Mouse (Mus musculus): ENCODE measurements around the gene Olfr1120. TPM values are rescaled to one million over a fixed set of nuclear protein-coding genes. Genes with fewer than 3 reads are reported as not detected.
"Not testable (repeated sequence)": the region's sequence is repeated elsewhere in the genome, so short reads cannot be mapped to it uniquely, and the experiment has no call there.

The Olfr1120 gene
- polyA plus RNA-seq (2015; fragmentation: Nextera tagmentation; extraction: Ambion mirVana) = not detected in 2 replicates

DNA sequence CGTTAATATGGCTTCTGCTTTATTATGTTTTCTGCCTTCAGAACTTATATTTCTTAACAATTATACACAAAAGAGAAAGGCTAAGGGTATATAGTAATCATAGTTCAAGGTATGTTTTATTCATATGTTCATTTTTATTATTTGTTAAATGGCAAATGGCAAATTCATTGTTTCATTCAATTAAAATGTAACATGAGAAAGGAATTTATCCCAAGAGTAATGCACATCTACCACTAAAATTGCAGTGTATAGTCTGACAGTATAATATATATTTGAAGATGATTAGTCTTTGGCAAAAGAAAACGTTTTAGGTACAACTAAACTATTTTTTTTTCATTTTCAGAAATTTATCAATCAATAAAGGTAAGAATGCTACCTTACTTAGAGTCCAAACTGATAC, at the start of gene Olfr1120:
Gene Olfr1120, plus strand, starts transcription at position 301 of the 400 bp plus-strand sequence.
- no peak within 1 kb of the TSS for H3K4me2 ChIP-seq (ENCODE audit: low read depth, low read length)
- no peaks in the 10 kb centered on the region for H3K9me3 ChIP-seq (replicated peaks; ENCODE audit: control insufficient read depth, low read length)
- no peak within 1 kb of the TSS for H3K27ac ChIP-seq (ENCODE audit: low read length)
- no peaks in the 10 kb centered on the region for H3K36me3 ChIP-seq (ENCODE audit: control insufficient read depth, insufficient read depth)
- ATAC-seq (ENCODE audit: low read depth) = no peak
- WGBS (ENCODE audit: insufficient replicate concordance) = 35% methylated on average over 2 of the region's 2 CpGs
- no peak within 1 kb of the TSS for H3K4me3 ChIP-seq (ENCODE audit: low read depth, low read length)
- no peaks in the 10 kb centered on the region for H3K4me1 ChIP-seq (ENCODE audit: control insufficient read depth, low read depth, low read length)
- no peaks in the 10 kb centered on the region for H3K27me3 ChIP-seq (ENCODE audit: control insufficient read depth, insufficient read depth, low read depth, low read length)
- H3K9ac ChIP-seq (ENCODE audit: low read depth, low read length) = no peak within 1 kb of the TSS

DNA sequence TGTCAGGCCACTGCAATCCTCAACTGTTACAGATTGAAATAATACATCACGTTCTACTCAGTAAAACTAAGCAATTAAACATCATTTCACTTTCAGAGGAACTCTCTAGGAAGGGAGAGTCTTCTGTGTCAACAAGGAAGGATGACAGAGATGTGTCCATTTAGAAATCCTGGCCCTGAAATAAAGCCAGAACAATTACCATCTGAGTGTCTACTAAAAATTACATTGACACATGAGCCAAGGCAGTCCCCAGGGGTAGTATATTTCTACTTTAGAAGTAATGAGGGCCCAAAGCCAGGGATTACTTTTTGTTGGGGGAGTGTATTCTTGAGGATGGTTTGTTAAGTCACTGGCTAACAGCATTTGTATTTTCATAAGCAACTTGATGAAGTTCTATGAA, 47.3 kb upstream of the Olfr1120 start, which contains the start of gene Olfr1118:
Gene Olfr1118, plus strand, starts transcription at position 301 of the 400 bp plus-strand sequence.
- Histone ChIP-seq H3K27ac (ENCODE audit: low read length) (no peak within 1 kb of the TSS), H3K9me3 (replicated peaks; ENCODE audit: control insufficient read depth, low read length) (no peaks in the 10 kb centered on the region), H3K27me3 (ENCODE audit: control insufficient read depth, insufficient read depth, low read depth, low read length) (no peaks in the 10 kb centered on the region), H3K4me3 (ENCODE audit: low read depth, low read length) (no peak within 1 kb of the TSS), H3K36me3 (ENCODE audit: control insufficient read depth, insufficient read depth) (no peaks in the 10 kb centered on the region), H3K9ac (ENCODE audit: low read depth, low read length) (no peak within 1 kb of the TSS), H3K4me1 (ENCODE audit: control insufficient read depth, low read depth, low read length) (no peaks in the 10 kb centered on the region), H3K4me2 (ENCODE audit: low read depth, low read length) (no peak within 1 kb of the TSS)
- 56% methylated on average over 1 of the region's 1 CpGs for WGBS (ENCODE audit: insufficient replicate concordance)
- no peak for ATAC-seq (ENCODE audit: low read depth)

DNA sequence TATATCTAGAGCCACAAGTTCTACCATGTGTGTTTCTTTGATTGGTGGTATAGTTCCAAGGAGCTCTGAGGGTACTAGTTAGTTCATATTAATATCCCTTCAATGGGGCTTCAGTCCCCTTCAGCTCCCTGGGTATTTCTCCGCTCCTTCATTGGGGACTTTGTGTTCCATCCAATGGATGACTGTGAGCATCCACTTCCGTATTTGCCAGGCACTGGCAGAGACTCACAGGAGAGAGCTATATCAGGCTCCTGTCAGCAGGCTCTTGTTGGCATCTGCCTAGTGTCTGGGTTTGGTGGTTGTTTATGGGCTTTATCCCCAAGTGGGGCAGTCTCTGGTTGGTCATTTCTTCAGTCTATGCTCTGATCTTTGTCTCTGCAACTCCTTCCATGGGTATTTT, 5.5 kb downstream of the Olfr1120 start:
- not testable (repeated sequence) for ATAC-seq (ENCODE audit: low read depth)

DNA sequence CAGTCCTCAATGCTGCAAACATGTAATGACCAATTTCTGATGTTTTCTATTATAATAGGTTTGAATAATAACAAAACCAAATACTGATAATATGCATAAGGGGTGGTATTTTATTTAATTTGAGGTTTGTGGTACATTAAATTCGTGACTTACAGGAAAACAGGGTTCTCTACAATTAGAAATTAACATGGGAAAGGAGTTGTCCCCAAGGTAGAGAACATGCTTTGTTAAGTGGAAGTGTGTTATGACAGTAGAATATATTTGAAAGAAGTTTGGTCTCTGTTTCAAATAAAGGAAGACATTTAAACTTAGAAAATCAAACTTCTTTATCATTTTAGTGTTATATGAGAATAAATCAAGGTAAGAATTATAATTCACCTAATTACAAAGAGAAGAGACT, 15.0 kb downstream of the Olfr1120 start, which contains the start of gene Olfr1121:
Gene Olfr1121, plus strand, starts transcription at position 301 of the 400 bp plus-strand sequence.
- Histone ChIP-seq H3K27ac (ENCODE audit: low read length) (no peak within 1 kb of the TSS), H3K27me3 (ENCODE audit: control insufficient read depth, insufficient read depth, low read depth, low read length) (no peaks in the 10 kb centered on the region)
- 20% methylated on average over 1 of the region's 1 CpGs for WGBS (ENCODE audit: insufficient replicate concordance)

More for the DNA sequence above, 5.5 kb downstream of the Olfr1120 start:
- not testable (repeated sequence) for H3K4me3 ChIP-seq (ENCODE audit: low read depth, low read length); H3K4me2 ChIP-seq (ENCODE audit: low read depth, low read length); H3K27ac ChIP-seq (ENCODE audit: low read length); H3K27me3 ChIP-seq (ENCODE audit: control insufficient read depth, insufficient read depth, low read depth, low read length); H3K9ac ChIP-seq (ENCODE audit: low read depth, low read length); H3K9me3 ChIP-seq (replicated peaks; ENCODE audit: control insufficient read depth, low read length); H3K36me3 ChIP-seq (ENCODE audit: control insufficient read depth, insufficient read depth); H3K4me1 ChIP-seq (ENCODE audit: control insufficient read depth, low read depth, low read length)
- 66% methylated on average over 2 of the region's 2 CpGs for WGBS (ENCODE audit: insufficient replicate concordance)

DNA sequence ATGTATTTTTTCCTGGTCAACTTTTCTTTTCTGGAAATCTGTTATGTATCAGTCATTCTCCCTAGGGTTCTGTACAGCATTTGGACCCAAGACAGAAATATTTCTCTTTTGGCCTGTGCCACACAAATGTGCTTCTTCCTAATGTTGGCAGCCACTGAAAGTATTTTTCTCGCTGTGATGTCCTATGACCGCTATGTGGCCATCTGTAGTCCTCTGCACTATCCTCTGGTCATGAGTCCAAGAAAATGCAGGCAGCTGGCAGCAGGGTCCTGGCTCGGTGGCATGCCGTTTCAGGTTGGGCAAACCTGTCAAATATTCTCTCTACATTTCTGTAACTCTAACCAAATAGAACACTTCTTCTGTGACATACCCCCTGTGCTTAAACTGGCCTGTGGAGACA, 17.1 kb downstream of the Olfr1120 start:
- Histone ChIP-seq H3K4me3 (ENCODE audit: low read depth, low read length) (no peak overlapping the region), H3K9ac (ENCODE audit: low read depth, low read length) (no peak overlapping the region), H3K4me2 (ENCODE audit: low read depth, low read length) (no peak overlapping the region), H3K27me3 (ENCODE audit: control insufficient read depth, insufficient read depth, low read depth, low read length) (no peaks in the 10 kb centered on the region), H3K4me1 (ENCODE audit: control insufficient read depth, low read depth, low read length) (no peaks in the 10 kb centered on the region), H3K27ac (ENCODE audit: low read length) (no peak overlapping the region), H3K36me3 (ENCODE audit: control insufficient read depth, insufficient read depth) (no peaks in the 10 kb centered on the region), H3K9me3 (replicated peaks; ENCODE audit: control insufficient read depth, low read length) (no peaks in the 10 kb centered on the region)
- whole genome bisulfite sequencing (ENCODE audit: insufficient replicate concordance) = 53% methylated on average over 4 of the region's 4 CpGs
- ATAC-seq (ENCODE audit: low read depth) = no peak

More for the DNA sequence above, 15.0 kb downstream of the Olfr1120 start, which contains the start of gene Olfr1121:
- Histone ChIP-seq H3K4me1 (ENCODE audit: control insufficient read depth, low read depth, low read length) (no peaks in the 10 kb centered on the region), H3K9ac (ENCODE audit: low read depth, low read length) (no peak within 1 kb of the TSS), H3K4me3 (ENCODE audit: low read depth, low read length) (no peak within 1 kb of the TSS), H3K36me3 (ENCODE audit: control insufficient read depth, insufficient read depth) (no peaks in the 10 kb centered on the region), H3K9me3 (replicated peaks; ENCODE audit: control insufficient read depth, low read length) (no peaks in the 10 kb centered on the region), H3K4me2 (ENCODE audit: low read depth, low read length) (no peak within 1 kb of the TSS)
- no peak for ATAC-seq (ENCODE audit: low read depth)

DNA sequence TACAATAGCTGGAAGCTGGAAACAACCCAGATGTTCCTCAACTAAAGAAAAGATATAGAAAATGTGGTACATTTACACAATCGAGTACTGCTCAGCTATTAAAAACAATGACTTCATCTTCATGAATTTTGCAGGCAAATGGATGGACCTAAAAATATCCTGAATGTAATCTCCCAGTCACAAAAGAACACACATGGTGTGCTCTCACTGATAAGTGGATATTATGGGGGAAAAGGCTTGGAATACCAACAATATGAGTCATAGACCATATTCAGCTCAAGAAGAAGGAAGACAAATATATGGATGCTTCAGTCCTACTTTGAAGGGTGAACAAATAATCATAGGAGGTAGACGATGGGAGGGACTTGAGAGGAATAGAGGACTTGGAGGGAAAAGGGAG, 29.3 kb downstream of the Olfr1120 start:
- no peak overlapping the region for H3K9ac ChIP-seq (ENCODE audit: low read depth, low read length)
- ATAC-seq (ENCODE audit: low read depth) = no peak
- no peak overlapping the region for H3K4me2 ChIP-seq (ENCODE audit: low read depth, low read length)
- H3K27ac ChIP-seq (ENCODE audit: low read length) = no peak overlapping the region
- H3K4me3 ChIP-seq (ENCODE audit: low read depth, low read length) = no peak overlapping the region
- WGBS (ENCODE audit: insufficient replicate concordance) = 56% methylated on average over 2 of the region's 2 CpGs
- H3K27me3 ChIP-seq (ENCODE audit: control insufficient read depth, insufficient read depth, low read depth, low read length) = no peaks in the 10 kb centered on the region
- no peaks in the 10 kb centered on the region for H3K36me3 ChIP-seq (ENCODE audit: control insufficient read depth, insufficient read depth)
- no peaks in the 10 kb centered on the region for H3K4me1 ChIP-seq (ENCODE audit: control insufficient read depth, low read depth, low read length)
- no peaks in the 10 kb centered on the region for H3K9me3 ChIP-seq (replicated peaks; ENCODE audit: control insufficient read depth, low read length)

DNA sequence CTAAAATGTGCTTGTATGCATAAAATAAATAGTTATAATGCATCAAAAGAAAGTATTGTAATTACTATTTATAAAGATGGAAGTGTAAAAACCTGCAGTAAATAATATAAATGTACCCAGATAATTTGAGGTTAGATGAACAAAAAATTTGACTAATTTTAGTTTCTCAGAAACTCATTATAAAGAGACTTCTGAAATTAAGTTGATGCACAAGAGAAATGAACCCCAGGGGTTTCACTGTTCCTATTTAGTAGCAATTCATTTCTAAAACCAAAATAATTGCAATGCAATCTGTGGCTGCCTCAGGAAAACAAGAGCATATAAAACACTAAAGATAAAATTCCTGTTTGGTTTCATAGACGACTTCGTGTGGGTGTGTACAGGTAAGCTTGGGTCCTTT, 30.9 kb downstream of the Olfr1120 start, which contains the start of gene Olfr1122:
Gene Olfr1122, plus strand, starts transcription at position 301 of the 400 bp plus-strand sequence.
- WGBS (ENCODE audit: insufficient replicate concordance) = 63% methylated on average over 2 of the region's 2 CpGs
- H3K27me3 ChIP-seq (ENCODE audit: control insufficient read depth, insufficient read depth, low read depth, low read length) = no peaks in the 10 kb centered on the region
- no peaks in the 10 kb centered on the region for H3K36me3 ChIP-seq (ENCODE audit: control insufficient read depth, insufficient read depth)
- no peak within 1 kb of the TSS for H3K9ac ChIP-seq (ENCODE audit: low read depth, low read length)
- ATAC-seq (ENCODE audit: low read depth) = no peak
- no peak within 1 kb of the TSS for H3K4me2 ChIP-seq (ENCODE audit: low read depth, low read length)
- H3K4me1 ChIP-seq (ENCODE audit: control insufficient read depth, low read depth, low read length) = no peaks in the 10 kb centered on the region
- H3K27ac ChIP-seq (ENCODE audit: low read length) = no peak within 1 kb of the TSS
- no peak within 1 kb of the TSS for H3K4me3 ChIP-seq (ENCODE audit: low read depth, low read length)
- no peaks in the 10 kb centered on the region for H3K9me3 ChIP-seq (replicated peaks; ENCODE audit: control insufficient read depth, low read length)

DNA sequence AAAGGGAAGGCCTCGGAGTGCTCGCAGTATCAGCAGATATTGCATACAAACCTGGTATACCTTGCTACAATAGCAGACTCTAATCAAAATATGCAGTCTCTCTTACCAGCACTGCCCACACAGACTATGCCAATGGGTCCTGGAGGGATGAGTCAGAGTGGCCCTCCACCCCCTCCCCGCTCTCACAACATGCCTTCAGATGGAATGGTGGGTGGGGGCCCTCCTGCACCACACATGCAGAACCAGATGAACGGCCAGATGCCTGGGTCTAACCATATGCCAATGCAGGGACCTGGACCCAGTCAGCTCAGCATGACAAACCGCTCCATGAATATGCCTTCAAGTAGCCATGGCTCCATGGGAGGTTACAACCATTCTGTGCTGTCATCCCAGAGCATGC, 39.0 kb downstream of the Olfr1120 start:
- H3K9ac ChIP-seq (ENCODE audit: low read depth, low read length); H3K4me2 ChIP-seq (ENCODE audit: low read depth, low read length); H3K36me3 ChIP-seq (ENCODE audit: control insufficient read depth, insufficient read depth); H3K27me3 ChIP-seq (ENCODE audit: control insufficient read depth, insufficient read depth, low read depth, low read length); H3K9me3 ChIP-seq (replicated peaks; ENCODE audit: control insufficient read depth, low read length); H3K4me1 ChIP-seq (ENCODE audit: control insufficient read depth, low read depth, low read length); H3K4me3 ChIP-seq (ENCODE audit: low read depth, low read length); H3K27ac ChIP-seq (ENCODE audit: low read length); ATAC-seq (ENCODE audit: low read depth): not testable (repeated sequence)
- WGBS (ENCODE audit: insufficient replicate concordance) = 72% methylated on average over 5 of the region's 5 CpGs

DNA sequence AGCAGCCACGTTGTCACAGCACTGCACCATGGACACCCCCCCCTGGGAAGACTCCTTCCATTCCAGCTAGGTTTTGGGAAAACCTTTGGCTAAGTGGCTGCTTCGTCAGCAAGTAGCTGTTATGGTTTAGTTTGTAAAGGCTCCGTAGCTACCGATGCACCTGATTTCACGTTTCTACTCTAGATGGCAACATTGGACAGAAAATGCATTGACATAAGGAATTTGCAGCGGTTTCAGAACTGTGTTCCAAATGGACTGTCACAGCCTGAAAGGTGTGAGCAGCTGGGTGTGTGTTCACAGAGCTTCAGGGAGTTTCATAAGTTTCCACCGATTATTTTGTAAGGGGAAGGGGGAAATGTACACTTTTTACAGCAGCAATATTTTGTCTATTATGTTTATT, 40.1 kb downstream of the Olfr1120 start:
- WGBS (ENCODE audit: insufficient replicate concordance) = 67% methylated on average over 7 of the region's 7 CpGs
- H3K9me3 ChIP-seq (replicated peaks; ENCODE audit: control insufficient read depth, low read length); H3K27me3 ChIP-seq (ENCODE audit: control insufficient read depth, insufficient read depth, low read depth, low read length); H3K4me3 ChIP-seq (ENCODE audit: low read depth, low read length); H3K4me1 ChIP-seq (ENCODE audit: control insufficient read depth, low read depth, low read length); H3K36me3 ChIP-seq (ENCODE audit: control insufficient read depth, insufficient read depth); H3K27ac ChIP-seq (ENCODE audit: low read length); ATAC-seq (ENCODE audit: low read depth); H3K4me2 ChIP-seq (ENCODE audit: low read depth, low read length); H3K9ac ChIP-seq (ENCODE audit: low read depth, low read length): not testable (repeated sequence)

Measured in liver, embryonic 16.5 days (tissue).